Mouse (Mus musculus) kidney, embryonic 15.5 days (tissue): ENCODE measurements at regions not wholly inside any gene's neighbourhood (a gene's known extent, or its start where the extent isn't known, plus 50 kb on each side); places are given as distances from the start of the nearest gene placed in this dataset.
"Not testable (repeated sequence)": the region's sequence is repeated elsewhere in the genome, so short reads cannot be mapped to it uniquely, and the experiment has no call there.

ENCODE experiments used
- ATAC-seq: fragments of 200-750 bp; cut with Nextera tagmentation; replicated peaks from 2 replicates; pipeline ENCODE4 v1.8.0; 2017; ENCODE audit warnings: moderate TSS enrichment; ENCODE audit not compliant: low FRiP score
- H3K27ac ChIP-seq: fragments of 300-500 bp; sonication (generic); 2 replicates; pipeline ENCODE4 v1.5.1; 2015; ENCODE audit warnings: mild to moderate bottlenecking, inconsistent platforms
- H3K27me3 ChIP-seq: fragments of 300-500 bp; sonication (generic); 2 replicates; pipeline ENCODE4 v1.6.1; 2015; ENCODE audit warnings: inconsistent platforms
- H3K36me3 ChIP-seq: fragments of 300-500 bp; sonication (generic); 2 replicates; pipeline ENCODE4 v1.6.1; 2015; ENCODE audit warnings: inconsistent platforms
- H3K4me1 ChIP-seq: fragments of 300-500 bp; sonication (generic); 2 replicates; pipeline ENCODE4 v1.6.1; 2015; ENCODE audit warnings: inconsistent platforms
- H3K4me2 ChIP-seq: fragments of 300-500 bp; sonication (generic); 2 replicates; pipeline ENCODE4 v1.6.1; 2015; ENCODE audit warnings: moderate library complexity, mild to moderate bottlenecking, inconsistent platforms
- H3K4me3 ChIP-seq: fragments of 300-500 bp; sonication (generic); replicated peaks from 2 replicates; pipeline ENCODE4 v1.5.1; 2015; ENCODE audit warnings: mild to moderate bottlenecking, inconsistent platforms
- H3K9ac ChIP-seq: fragments of 300-500 bp; sonication (generic); 2 replicates; pipeline ENCODE4 v1.6.1; 2015; ENCODE audit warnings: mild to moderate bottlenecking, inconsistent platforms
- H3K9me3 ChIP-seq: fragments of 300-500 bp; sonication (generic); replicated peaks from 2 replicates; pipeline ENCODE4 v1.6.1; 2016; ENCODE audit warnings: inconsistent platforms
- WGBS: fragments of 180-500 bp; shearing (Covaris S2); methylation state at CpG from one replicate; pipeline ENCODE4 v1.1.7; 2015; ENCODE audit warnings: mixed read lengths; 5-methylcytosine and 5-hydroxymethylcytosine counted together

DNA sequence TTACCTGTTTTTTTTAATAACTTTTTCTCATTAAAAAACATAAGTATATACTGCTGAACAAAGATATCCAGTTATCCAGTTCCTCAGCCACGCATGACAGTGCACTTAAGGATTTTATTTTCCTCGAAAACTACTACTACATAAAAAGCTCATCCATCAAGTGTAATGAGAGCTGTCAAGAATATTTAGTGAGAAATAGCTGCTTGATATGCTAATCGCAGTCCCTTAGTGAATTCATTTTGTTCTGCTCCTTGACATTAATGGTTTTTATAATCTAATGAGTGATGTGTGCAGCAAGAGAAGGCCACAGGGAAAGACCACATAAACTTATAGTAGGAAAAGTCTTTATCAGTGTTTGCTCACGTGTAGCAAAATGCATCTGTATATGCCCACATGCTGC, 754.0 kb upstream of the Slc39a10 start:
- no peaks in the 10 kb centered on the region for H3K27me3 ChIP-seq
- H3K27ac ChIP-seq, result no peak overlapping the region
- H3K4me3 ChIP-seq, result no peak overlapping the region
- WGBS, result 64% methylated on average over 4 of the region's 4 CpGs
- no peaks in the 10 kb centered on the region for H3K36me3 ChIP-seq
- H3K9me3 ChIP-seq, result no peaks in the 10 kb centered on the region
- ATAC-seq, result no peak
- no peaks in the 10 kb centered on the region for H3K4me1 ChIP-seq
- H3K9ac ChIP-seq, result no peak overlapping the region
- H3K4me2 ChIP-seq, result no peak overlapping the region

DNA sequence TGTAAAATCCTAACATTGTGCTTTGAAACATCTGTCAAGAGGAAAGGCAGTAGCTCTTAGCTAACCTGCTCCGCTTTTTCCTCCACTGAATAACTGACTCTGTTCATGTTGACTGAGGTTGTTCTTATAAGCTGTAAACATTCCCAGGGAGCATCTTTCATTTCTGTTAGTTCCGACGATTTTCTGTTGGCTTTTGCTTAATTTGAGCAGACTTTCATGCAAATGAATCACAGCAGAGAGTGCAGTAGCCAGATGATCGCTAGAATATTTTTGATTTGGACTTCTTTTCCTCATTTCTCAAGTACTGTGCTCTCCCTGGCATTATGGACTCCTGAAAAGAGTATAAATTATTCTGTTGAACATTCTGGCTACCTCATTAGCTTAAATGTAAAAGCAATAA, 713.9 kb upstream of the Slc39a10 start:
- Histone ChIP-seq H3K27me3 (no peaks in the 10 kb centered on the region), H3K4me1 (no peaks in the 10 kb centered on the region), H3K9ac (no peak overlapping the region), H3K27ac (no peak overlapping the region), H3K36me3 (no peaks in the 10 kb centered on the region), H3K4me2 (no peak overlapping the region), H3K4me3 (no peak overlapping the region), H3K9me3 (no peaks in the 10 kb centered on the region)
- no peak for ATAC-seq
- 85% methylated on average over 4 of the region's 4 CpGs for WGBS

DNA sequence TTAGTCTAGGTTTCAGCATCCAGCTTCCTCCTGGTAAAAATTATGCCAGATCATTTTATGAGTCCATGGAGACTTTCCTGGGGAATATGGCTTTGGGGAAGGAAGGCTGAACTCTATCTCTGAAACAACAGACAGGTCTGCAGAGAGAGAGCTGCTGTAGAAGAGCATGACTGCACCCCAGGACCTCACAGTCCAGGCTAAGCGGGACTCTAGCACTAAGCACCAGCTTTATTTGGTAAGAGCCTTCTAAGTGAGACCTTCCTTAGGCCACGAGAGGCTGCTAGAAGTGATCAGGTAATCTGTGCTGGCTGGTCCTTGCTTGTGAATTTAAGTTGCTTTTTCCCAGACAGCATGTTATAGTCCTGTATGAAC, 711.3 kb upstream of the Slc39a10 start:
- H3K4me2 ChIP-seq, result no peak overlapping the region

DNA sequence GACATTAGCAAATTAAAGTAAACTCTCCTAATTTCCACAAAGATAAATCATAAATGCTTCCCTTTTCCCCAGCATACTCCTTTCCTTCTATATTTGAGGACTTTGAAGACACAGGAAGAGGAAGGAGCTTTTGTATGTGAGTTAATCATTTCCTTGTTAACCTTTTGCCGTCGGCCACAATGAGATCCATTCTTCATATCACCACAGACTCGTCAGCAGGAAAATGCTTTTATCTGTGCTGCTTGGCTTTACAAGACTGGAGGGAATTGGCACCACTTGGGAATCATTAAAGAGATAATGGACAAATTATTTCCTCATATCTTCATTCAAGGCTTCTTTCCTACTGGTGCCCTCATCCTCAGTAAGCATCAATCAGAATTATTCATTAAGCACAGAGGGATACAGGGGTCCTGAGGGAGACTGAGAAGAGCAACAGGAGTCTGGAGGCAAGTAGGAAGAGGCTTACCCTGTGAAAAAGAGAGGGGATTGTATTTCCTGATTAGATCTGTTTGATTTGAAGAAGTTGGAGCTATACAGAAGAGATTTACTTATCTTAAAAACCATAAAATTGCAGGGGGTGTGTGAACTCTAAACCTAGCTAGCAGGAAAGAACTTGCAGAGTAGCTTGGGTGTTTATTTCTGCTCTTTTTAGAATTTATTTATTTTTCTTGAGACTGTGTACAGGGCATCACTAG, 710.8 kb upstream of the Slc39a10 start:
- no peak overlapping the region for H3K27ac ChIP-seq
- no peaks in the 10 kb centered on the region for H3K36me3 ChIP-seq
- H3K9ac ChIP-seq, result no peak overlapping the region
- H3K4me3 ChIP-seq, result no peak overlapping the region
- ATAC-seq, result no peak
- no peaks in the 10 kb centered on the region for H3K4me1 ChIP-seq
- H3K4me2 ChIP-seq, result no peak overlapping the region
- no peaks in the 10 kb centered on the region for H3K9me3 ChIP-seq
- no peaks in the 10 kb centered on the region for H3K27me3 ChIP-seq
- WGBS, result 41% methylated on average over 3 of the region's 3 CpGs

More for the DNA sequence above, 711.3 kb upstream of the Slc39a10 start:
- Histone ChIP-seq H3K4me1 (no peaks in the 10 kb centered on the region), H3K36me3 (no peaks in the 10 kb centered on the region), H3K27me3 (no peaks in the 10 kb centered on the region), H3K4me3 (no peak overlapping the region), H3K27ac (no peak overlapping the region), H3K9me3 (no peaks in the 10 kb centered on the region), H3K9ac (no peak overlapping the region)
- 68% methylated on average over 2 of the region's 2 CpGs for WGBS
- no peak for ATAC-seq

DNA sequence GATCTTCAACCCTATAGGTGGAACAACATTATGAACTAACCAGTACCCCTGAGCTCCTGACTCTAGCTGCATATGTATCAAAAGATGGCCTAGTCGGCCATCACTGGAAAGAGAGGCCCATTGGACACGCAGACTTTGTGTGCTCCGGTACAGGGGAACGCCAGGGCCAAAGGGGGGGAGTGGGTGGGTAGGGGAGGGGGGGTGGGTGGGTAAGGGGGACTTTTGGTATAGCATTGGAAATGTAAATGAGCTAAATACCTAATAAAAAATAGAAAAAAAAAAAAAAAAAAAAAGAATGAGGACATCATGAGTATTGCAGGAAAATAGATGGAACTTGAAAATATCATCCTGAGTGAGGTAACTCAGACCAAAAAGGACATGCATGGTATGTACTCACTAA, 701.0 kb upstream of the Slc39a10 start:
- not testable (repeated sequence) for H3K27ac ChIP-seq, H3K4me3 ChIP-seq, H3K27me3 ChIP-seq, H3K9ac ChIP-seq, H3K36me3 ChIP-seq, ATAC-seq, H3K4me2 ChIP-seq, H3K4me1 ChIP-seq, H3K9me3 ChIP-seq
- 94% methylated on average over 2 of the region's 4 CpGs for WGBS

DNA sequence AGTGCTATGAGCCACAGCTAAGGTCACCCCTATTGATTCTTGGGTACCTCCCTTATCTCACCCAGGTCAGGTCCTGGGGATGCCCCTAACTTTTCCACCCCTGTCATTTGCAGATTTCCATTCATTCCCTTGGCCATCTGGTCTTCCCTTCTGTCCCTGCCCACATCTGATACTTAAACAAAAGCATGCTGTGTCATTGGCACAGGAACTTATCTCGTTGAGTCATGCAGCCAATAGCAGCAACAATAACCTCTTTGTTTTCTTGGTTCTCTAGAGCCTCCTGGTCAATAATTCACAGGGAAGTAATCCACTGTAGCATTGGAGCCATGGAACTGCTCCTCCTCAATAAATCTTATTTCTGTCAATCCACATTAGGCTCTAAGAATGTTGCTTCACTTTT, 653.0 kb upstream of the Slc39a10 start:
- 56% methylated on average over 1 of the region's 1 CpGs for WGBS
- no peak overlapping the region for H3K4me2 ChIP-seq
- no peaks in the 10 kb centered on the region for H3K9me3 ChIP-seq
- no peaks in the 10 kb centered on the region for H3K4me1 ChIP-seq
- no peaks in the 10 kb centered on the region for H3K27me3 ChIP-seq
- H3K36me3 ChIP-seq, result no peaks in the 10 kb centered on the region
- no peak overlapping the region for H3K4me3 ChIP-seq
- no peak overlapping the region for H3K9ac ChIP-seq
- no peak for ATAC-seq
- H3K27ac ChIP-seq, result no peak overlapping the region

DNA sequence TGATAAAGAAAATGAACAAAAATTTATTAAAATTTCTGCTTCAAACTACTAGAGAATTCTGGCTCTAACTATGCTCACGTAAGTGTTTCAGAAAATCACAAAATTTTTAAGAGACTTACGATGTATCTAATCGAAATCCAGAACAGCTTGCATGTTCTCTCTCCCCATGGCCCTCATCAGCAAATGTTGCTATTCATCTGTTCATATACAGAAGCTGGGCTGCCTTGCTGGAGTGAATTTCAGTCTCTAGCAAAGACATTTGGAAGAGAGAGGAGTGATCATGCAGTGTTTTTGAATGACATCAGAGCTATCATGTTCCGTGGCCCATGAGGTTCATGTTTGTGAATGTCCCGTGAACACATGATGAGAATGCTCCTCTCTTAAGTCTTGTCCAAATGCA, 618.8 kb upstream of the Slc39a10 start:
- WGBS, result 81% methylated on average over 5 of the region's 5 CpGs
- Histone ChIP-seq H3K9me3 (no peaks in the 10 kb centered on the region), H3K4me1 (no peaks in the 10 kb centered on the region), H3K27ac (no peak overlapping the region), H3K9ac (no peak overlapping the region), H3K4me3 (no peak overlapping the region), H3K4me2 (no peak overlapping the region), H3K27me3 (no peaks in the 10 kb centered on the region), H3K36me3 (no peaks in the 10 kb centered on the region)
- no peak for ATAC-seq

DNA sequence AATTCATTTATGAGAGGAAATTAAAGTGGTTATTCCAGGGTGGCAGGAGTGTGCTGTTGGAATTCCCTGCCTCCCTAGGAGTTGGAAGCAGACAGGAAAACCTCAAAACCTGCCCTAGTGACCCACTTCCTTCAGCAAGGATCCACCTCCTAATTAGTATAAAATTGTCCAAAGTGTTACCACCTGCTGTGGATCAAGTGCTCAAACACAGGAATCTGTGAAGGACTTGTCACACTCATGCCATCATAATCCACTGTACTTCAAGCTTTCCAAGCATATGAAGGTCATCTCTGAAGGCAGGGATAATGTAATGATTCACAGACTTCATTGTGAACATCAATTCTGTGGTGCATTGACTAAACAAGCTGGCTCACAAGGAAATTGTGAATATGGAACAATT, 615.1 kb upstream of the Slc39a10 start:
- Histone ChIP-seq H3K4me1 (no peaks in the 10 kb centered on the region), H3K4me3 (no peak overlapping the region), H3K4me2 (no peak overlapping the region), H3K9me3 (no peaks in the 10 kb centered on the region), H3K36me3 (no peaks in the 10 kb centered on the region), H3K9ac (no peak overlapping the region), H3K27ac (no peak overlapping the region), H3K27me3 (no peaks in the 10 kb centered on the region)
- ATAC-seq, result no peak

DNA sequence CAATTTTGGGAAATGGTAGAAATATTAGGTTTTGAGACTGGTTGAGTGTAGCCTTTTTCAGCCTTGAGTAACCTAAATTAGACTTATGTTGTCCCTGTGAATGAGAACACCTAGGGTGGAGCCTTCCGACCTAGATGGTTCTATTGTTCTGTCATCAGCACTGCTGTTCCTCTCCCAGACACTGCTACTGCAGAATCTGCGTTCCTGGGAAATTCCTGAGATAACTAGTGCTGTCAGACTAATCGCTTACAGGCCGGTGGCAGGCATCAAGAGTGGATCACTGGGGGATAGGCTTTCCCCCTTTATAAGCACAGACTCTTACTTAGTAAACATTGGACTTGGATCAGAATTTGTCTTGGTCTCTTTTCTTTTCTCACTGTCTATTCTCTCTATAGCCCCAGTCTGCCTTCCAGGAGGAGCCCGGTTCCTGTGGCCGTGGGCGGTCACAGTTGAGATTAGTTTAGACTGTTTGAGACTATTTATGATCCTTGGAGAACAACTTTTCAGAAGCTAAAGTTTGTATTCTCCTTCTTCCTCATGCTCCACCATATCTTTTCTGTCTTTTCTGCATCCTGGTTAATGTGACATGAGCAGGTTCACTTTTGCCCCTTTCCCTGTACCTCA, 596.0 kb upstream of the Slc39a10 start:
- H3K4me1 ChIP-seq, result no peaks in the 10 kb centered on the region
- no peak for ATAC-seq
- 79% methylated on average over 7 of the region's 7 CpGs for WGBS
- H3K9ac ChIP-seq, result no peak overlapping the region
- H3K36me3 ChIP-seq, result no peaks in the 10 kb centered on the region
- no peak overlapping the region for H3K4me3 ChIP-seq
- no peaks in the 10 kb centered on the region for H3K27me3 ChIP-seq
- H3K9me3 ChIP-seq, result no peaks in the 10 kb centered on the region
- no peak overlapping the region for H3K4me2 ChIP-seq
- H3K27ac ChIP-seq, result no peak overlapping the region

DNA sequence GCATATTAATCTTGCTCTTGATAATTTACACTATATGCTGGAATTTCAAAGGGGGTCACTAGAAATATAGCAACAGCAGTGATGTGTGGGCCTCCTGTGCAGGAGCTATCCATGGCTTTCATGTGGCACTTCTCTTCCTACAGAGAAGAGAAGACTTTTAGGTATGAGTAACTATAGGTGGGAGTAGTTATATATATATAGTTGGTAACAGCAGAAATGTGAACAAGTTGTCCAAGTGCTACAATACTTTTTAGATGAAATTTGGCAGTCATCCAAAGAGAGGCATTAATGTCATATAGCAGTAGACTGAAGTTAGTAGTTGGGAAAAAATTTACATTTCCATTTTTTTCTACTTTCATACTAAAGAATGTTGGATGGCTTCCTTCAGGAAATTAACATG, 593.4 kb upstream of the Slc39a10 start:
- Histone ChIP-seq H3K27ac (no peak overlapping the region), H3K4me1 (no peaks in the 10 kb centered on the region), H3K9ac (no peak overlapping the region), H3K9me3 (no peaks in the 10 kb centered on the region), H3K27me3 (no peaks in the 10 kb centered on the region), H3K36me3 (no peaks in the 10 kb centered on the region), H3K4me2 (no peak overlapping the region), H3K4me3 (no peak overlapping the region)
- ATAC-seq, result no peak

DNA sequence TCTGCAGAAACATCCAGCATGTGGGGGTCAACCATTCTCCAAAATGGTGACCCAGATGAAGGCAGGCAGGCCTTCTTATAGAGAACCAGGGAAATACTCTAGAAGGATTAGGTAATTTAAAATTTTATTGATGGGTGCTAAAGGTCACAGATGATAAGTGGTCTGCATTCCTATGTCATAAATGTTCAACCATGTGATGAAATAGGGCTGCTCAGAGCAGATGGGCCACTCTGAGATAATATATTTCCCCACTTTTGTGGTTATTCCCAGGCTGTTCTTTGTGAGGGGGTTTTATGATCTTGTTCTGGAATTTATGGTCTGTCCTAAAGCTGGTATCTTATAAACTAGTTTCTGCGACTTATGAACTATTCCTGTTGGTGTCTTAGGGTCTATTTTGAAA, 586.4 kb upstream of the Slc39a10 start:
- no peak overlapping the region for H3K4me2 ChIP-seq
- ATAC-seq, result no peak
- H3K9ac ChIP-seq, result no peak overlapping the region
- H3K27ac ChIP-seq, result no peak overlapping the region
- WGBS, result 46% methylated on average over 1 of the region's 1 CpGs
- no peaks in the 10 kb centered on the region for H3K4me1 ChIP-seq
- H3K36me3 ChIP-seq, result no peaks in the 10 kb centered on the region
- H3K9me3 ChIP-seq, result no peaks in the 10 kb centered on the region
- H3K4me3 ChIP-seq, result no peak overlapping the region
- no peaks in the 10 kb centered on the region for H3K27me3 ChIP-seq

DNA sequence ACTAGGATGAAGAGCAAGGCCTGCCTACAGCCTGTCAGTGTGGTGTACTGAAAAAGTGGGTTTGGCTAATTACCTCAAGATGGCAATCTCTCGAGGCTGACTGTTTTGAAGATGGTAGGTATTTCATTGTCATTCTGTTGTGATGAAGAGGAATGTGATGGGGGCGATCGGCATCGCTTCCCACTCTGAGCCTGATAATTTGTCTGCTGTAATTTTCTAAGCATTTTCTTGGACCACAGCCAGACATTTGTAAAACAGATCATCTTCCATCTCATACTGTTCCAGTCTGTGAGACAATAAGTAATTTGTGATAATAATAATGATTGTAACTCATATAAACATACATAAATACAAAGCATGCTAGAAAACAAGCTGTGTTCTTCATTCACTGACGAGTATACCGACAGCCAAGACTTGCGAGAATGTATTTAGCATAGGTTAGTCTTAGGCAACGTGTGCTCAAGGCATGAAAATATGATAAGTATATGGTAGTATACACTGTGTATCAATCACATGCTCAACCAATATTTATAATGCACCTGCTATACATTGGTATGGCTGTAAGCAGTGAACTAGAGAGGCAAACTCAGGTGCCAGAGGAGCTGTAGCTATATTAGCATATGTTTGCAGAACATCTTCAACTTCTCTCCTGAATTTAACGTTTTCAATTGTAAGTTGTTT, 574.1 kb upstream of the Slc39a10 start:
- ATAC-seq, result no peak
- Histone ChIP-seq H3K27me3 (no peaks in the 10 kb centered on the region), H3K27ac (no peak overlapping the region), H3K4me1 (no peaks in the 10 kb centered on the region), H3K9me3 (no peaks in the 10 kb centered on the region), H3K36me3 (no peaks in the 10 kb centered on the region), H3K4me3 (no peak overlapping the region), H3K9ac (no peak overlapping the region), H3K4me2 (no peak overlapping the region)
- WGBS, result 84% methylated on average over 9 of the region's 9 CpGs
